Mouse (Mus musculus) embryonic facial prominence, embryonic 14.5 days (tissue): ENCODE measurements around the gene Ubap1l. TPM values are rescaled to one million over a fixed set of nuclear protein-coding genes. Genes with fewer than 3 reads are reported as not detected.
A peak's percentile ranks its signal among the peaks of the same experiment; 100 is the strongest.

Experiments
- ATAC-seq: fragments of 200-750 bp; cut with Nextera tagmentation; 2 replicates; pipeline ENCODE4 v1.8.0; 2017; ENCODE audit warnings: low read depth, moderate number of reproducible peaks, moderate TSS enrichment
- DNase-seq: peaks from one replicate; pipeline ENCODE4 v3.0.0-alpha.2; 2015; ENCODE audit warnings: low spot score
- H3K27ac ChIP-seq: fragments of 300-500 bp; sonication (generic); replicated peaks from 2 replicates; pipeline ENCODE4 v1.5.1; 2014; ENCODE audit warnings: low read depth, mild to moderate bottlenecking, low read length, moderate library complexity
- H3K27me3 ChIP-seq: fragments of 300-500 bp; sonication (generic); replicated peaks from 2 replicates; pipeline ENCODE4 v1.6.1; 2014; ENCODE audit warnings: low read length; ENCODE audit not compliant: control insufficient read depth, insufficient read depth
- H3K36me3 ChIP-seq: fragments of 300-500 bp; sonication (generic); 2 replicates; pipeline ENCODE4 v1.6.1; 2014; ENCODE audit warnings: low read length, mixed read lengths; ENCODE audit not compliant: control insufficient read depth, insufficient read depth
- H3K4me1 ChIP-seq: fragments of 300-500 bp; sonication (generic); 2 replicates; pipeline ENCODE4 v1.6.1; 2014; ENCODE audit warnings: antibody characterized with exemption, low read length; ENCODE audit not compliant: control insufficient read depth, insufficient read depth
- H3K4me2 ChIP-seq: fragments of 300-500 bp; sonication (generic); 2 replicates; pipeline ENCODE4 v1.6.1; 2014; ENCODE audit warnings: low read depth, mild to moderate bottlenecking, low read length, moderate library complexity, mixed read lengths
- H3K4me3 ChIP-seq: fragments of 300-500 bp; sonication (generic); 2 replicates; pipeline ENCODE4 v1.5.1; 2014; ENCODE audit warnings: low read depth, mild to moderate bottlenecking, low read length
- H3K9ac ChIP-seq: fragments of 300-500 bp; sonication (generic); 2 replicates; pipeline ENCODE4 v1.6.1; 2014; ENCODE audit warnings: low read depth, mild to moderate bottlenecking, low read length, moderate library complexity, mixed read lengths
- H3K9me3 ChIP-seq: fragments of 300-500 bp; sonication (generic); 2 replicates; pipeline ENCODE4 v1.6.1; 2016; ENCODE audit warnings: low read length; ENCODE audit not compliant: control insufficient read depth
- WGBS: fragments of 180-500 bp; shearing (Covaris S2); extraction: QIAGEN DNeasy Blood & Tissue Kit; methylation state at CpG from one replicate; pipeline ENCODE4 v1.1.7; 2014; 5-methylcytosine and 5-hydroxymethylcytosine counted together
- polyA plus RNA-seq: library from polyadenylated mRNA; unstranded; fragments of >200 nt; fragmentation: Nextera tagmentation; extraction: Ambion mirVana; gene quantifications from 2 replicates; pipeline ENCODE4 v1.2.1, GENCODE M21; 2014

The Ubap1l gene
- 0.72 TPM in 1 of 2 replicates, not detected in the other for polyA plus RNA-seq

DNA sequence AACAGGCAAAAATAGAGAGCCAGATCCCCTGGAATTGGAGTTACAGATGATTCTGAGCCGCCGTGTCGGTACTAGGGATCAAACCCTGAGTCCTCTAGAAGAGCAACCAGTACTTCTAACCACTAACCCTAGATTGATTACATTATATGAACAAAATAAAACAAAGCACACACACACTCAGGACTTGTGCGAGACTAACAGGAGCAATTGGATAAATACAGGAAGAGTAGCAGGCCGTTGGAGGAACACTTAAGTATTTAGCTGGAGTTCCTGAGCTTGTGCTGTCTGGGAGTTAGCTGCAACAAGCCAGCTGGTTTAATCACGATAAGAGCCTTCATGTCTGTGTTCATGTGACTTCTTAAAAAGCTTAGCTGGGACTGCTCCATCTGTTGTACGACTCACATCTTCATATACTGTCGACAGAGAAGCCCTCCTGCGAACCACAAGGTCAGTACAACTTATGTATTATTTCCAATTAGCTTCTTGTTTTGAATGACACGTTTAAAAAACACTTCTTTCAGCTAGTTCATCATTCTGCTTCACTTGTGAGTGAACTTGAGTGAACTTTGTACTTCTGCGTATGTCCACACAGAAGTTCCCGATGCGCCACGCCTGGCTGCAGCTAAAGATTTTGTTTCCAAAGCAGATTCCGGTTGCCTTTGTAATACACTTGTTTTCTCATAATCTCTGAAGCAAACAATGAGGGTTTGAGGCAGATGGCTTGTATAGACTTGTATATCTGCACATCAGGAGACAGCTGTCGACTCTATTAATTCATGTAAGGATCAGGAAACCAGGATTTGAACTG, at the start of gene Ubap1l:
Gene Ubap1l, plus strand, starts transcription at position 401 of the 808 bp plus-strand sequence.
- Histone ChIP-seq H3K4me3 (no peak within 1 kb of the TSS), H3K4me2 (no peak within 1 kb of the TSS), H3K27me3 (no peaks in the 10 kb centered on the region), H3K36me3 (peaks cover 66% of the 10 kb centered on the region), H3K9me3 (no peaks in the 10 kb centered on the region), H3K27ac (no peak within 1 kb of the TSS), H3K9ac (no peak within 1 kb of the TSS), H3K4me1 (no peaks in the 10 kb centered on the region)
- DNase-seq (no peak), ATAC-seq (no peak)
- 83% methylated on average over 16 of the region's 16 CpGs for WGBS

DNA sequence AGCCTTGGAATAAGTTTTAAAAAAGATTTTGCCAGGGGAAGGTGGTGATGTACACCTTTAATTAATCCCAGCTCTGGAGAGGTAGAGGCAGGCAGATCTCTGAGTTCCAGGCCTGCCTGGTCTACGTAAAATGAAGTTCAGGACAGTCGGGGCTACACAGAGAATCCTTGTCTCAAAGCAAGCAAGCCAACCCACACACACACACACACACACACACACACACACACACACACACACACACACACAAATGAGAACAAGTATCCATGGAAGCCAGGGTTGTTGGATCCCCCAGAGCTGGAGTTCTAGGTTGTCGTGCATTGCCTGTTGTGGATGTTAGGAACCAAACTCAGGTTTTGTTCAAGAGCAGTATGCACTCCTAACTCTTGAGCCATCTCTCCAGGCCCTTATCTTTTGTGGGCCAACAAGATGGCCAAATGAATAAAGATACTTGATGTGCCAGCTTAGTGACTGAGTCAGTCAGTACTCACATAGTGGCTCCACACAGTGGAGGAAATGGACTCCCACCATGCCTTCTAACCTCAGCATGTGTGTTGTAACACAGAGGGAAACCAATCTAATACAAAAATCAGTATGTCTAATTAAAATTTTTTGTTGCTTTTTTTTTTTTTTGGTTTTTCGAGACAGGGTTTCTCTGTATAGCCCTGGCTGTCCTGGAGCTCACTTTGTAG, 48.0 kb upstream of the Ubap1l start:
- no peak overlapping the region for H3K27ac ChIP-seq
- H3K4me1 ChIP-seq = no peaks in the 10 kb centered on the region
- no peak for ATAC-seq
- no peak overlapping the region for H3K4me2 ChIP-seq
- H3K4me3 ChIP-seq = no peak overlapping the region
- DNase-seq = no peak
- 97% methylated on average over 4 of the region's 4 CpGs for WGBS
- no peaks in the 10 kb centered on the region for H3K27me3 ChIP-seq
- H3K36me3 ChIP-seq = peaks cover 70% of the 10 kb centered on the region
- no peak overlapping the region for H3K9ac ChIP-seq
- no peaks in the 10 kb centered on the region for H3K9me3 ChIP-seq

DNA sequence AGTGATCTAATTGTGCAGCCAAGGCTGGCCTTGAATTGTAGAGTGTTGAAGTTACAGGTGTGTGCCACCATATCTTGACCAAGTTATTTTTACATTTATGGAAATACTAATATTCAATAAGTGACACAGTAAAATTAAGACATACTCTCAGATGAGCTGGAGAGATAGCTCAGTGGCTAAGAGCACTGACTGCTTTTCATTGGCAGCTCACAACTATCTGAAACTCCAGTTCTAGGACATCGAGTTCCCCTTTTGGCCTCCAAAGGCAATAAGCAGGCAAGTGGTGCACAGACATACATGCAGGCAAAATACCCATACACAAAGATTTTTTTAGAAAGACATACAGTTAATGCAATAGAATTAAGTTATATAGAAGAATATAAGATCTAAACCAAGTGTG, 47.0 kb upstream of the Ubap1l start:
- Histone ChIP-seq H3K36me3 (peaks cover 68% of the 10 kb centered on the region), H3K9me3 (no peaks in the 10 kb centered on the region), H3K27ac (no peak overlapping the region), H3K4me2 (no peak overlapping the region), H3K4me1 (no peaks in the 10 kb centered on the region), H3K4me3 (no peak overlapping the region), H3K9ac (no peak overlapping the region), H3K27me3 (no peaks in the 10 kb centered on the region)
- no peak for DNase-seq
- no peak for ATAC-seq
- WGBS = 90% methylated on average over 1 of the region's 1 CpGs

DNA sequence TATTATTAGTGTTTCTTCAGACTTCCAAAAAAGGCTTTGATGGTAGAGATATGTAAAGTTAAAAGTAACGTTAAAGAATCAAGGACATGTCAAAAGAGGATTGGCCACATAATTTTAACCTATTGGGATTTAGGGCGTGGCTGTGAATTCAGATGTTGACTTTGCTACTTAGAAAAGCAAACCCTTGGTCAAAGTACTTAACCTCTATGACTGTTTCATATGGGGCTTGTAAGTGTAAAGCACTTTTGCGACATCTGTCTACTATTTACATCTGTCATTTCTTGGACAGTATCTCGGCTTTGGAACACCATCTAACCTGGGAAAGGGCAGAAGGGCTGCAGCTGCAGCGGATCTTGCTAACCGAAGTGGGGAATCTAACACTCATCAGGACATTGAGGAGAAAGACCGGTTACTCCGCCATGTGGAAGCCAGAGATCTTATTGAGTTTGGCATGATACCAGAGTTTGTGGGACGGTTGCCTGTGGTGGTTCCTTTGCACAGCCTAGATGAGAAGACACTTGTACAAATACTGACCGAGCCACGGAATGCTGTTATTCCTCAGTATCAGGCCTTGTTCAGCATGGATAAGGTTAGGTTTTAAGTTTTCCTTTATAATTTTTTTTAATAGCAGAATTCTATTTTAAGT, 38.5 kb upstream of the Ubap1l start:
- ATAC-seq = no peak
- Histone ChIP-seq H3K4me1 (no peaks in the 10 kb centered on the region), H3K27me3 (no peaks in the 10 kb centered on the region), H3K4me3 (no peak overlapping the region), H3K27ac (no peak overlapping the region), H3K4me2 (no peak overlapping the region), H3K9me3 (no peaks in the 10 kb centered on the region), H3K36me3 (peaks cover 84% of the 10 kb centered on the region), H3K9ac (no peak overlapping the region)
- peak; percentile 4 for DNase-seq
- 75% methylated on average over 11 of the region's 11 CpGs for WGBS

DNA sequence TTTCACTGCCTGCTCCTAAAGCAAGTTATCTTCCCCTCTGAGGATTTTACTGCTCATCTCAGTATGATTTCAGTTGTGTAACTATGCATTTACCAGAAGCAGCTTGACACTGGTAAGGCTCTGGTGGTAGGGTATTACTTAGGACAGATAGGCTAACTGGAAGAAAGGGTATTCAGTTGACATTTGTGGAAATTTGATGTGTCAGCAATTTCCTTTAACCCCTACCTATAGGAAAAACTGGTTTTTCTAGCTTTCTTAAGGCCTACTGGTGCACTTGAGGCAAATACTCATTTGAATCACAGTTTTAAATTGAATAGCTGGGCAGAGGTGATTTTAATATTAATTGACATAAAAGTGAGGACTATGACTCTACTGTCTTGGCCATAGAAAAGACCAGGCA, 34.9 kb upstream of the Ubap1l start:
- Histone ChIP-seq H3K9ac (no peak overlapping the region), H3K4me2 (no peak overlapping the region), H3K36me3 (peaks cover 87% of the 10 kb centered on the region), H3K9me3 (no peaks in the 10 kb centered on the region), H3K4me1 (no peaks in the 10 kb centered on the region), H3K27me3 (no peaks in the 10 kb centered on the region), H3K27ac (no peak overlapping the region), H3K4me3 (no peak overlapping the region)
- DNase-seq (no peak), ATAC-seq (no peak)

DNA sequence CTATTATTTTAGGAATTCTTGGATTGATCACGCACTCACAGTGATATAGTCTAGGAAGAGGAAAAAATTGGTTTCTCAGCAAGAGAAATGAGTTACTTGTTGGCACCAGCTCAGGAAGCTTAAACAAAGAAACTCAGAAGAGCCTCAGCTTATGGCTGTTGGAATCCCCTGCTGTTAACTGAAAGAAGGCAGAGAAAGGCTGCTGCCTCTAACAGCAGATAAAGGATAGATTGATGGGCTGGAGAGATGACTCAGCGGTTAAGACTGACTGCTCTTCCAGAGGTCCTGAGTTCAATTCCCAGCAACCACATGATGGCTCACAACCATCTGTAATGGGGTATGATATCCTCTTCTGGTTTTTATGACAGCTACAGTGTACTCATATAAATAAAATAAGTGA, 33.5 kb upstream of the Ubap1l start:
- WGBS = 85% methylated on average over 2 of the region's 2 CpGs
- DNase-seq = no peak
- peaks cover 86% of the 10 kb centered on the region for H3K36me3 ChIP-seq

DNA sequence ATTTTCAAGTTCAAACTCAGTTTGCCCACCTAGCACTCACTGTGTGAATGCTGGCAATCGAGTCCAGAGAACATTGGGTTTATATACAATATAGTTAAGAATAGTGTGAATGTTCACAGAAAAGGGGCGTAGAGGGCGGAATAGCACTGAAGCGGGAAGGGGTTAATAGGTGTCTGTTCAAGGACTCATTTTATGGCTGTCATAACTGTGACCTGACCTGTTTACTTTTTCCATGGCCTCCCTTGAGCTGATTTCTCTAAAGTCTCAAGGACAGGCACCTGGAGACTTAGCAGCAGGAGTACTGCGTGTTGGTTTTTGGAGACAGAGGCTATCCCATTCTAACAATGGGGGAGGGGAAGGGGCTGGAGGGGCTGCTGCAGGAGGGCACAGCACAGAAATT, 26.9 kb upstream of the Ubap1l start:
- Histone ChIP-seq H3K4me1 (no peaks in the 10 kb centered on the region), H3K4me2 (no peak overlapping the region), H3K9me3 (no peaks in the 10 kb centered on the region), H3K27me3 (no peaks in the 10 kb centered on the region), H3K36me3 (peaks cover 30% of the 10 kb centered on the region), H3K27ac (no peak overlapping the region), H3K9ac (no peak overlapping the region), H3K4me3 (no peak overlapping the region)
- WGBS = 91% methylated on average over 5 of the region's 5 CpGs
- ATAC-seq (no peak), DNase-seq (no peak)

More for the DNA sequence above, 33.5 kb upstream of the Ubap1l start:
- no peak overlapping the region for H3K4me2 ChIP-seq
- no peak overlapping the region for H3K27ac ChIP-seq
- H3K4me3 ChIP-seq = no peak overlapping the region
- no peaks in the 10 kb centered on the region for H3K9me3 ChIP-seq
- no peaks in the 10 kb centered on the region for H3K27me3 ChIP-seq
- H3K9ac ChIP-seq = no peak overlapping the region
- no peak for ATAC-seq
- H3K4me1 ChIP-seq = no peaks in the 10 kb centered on the region

DNA sequence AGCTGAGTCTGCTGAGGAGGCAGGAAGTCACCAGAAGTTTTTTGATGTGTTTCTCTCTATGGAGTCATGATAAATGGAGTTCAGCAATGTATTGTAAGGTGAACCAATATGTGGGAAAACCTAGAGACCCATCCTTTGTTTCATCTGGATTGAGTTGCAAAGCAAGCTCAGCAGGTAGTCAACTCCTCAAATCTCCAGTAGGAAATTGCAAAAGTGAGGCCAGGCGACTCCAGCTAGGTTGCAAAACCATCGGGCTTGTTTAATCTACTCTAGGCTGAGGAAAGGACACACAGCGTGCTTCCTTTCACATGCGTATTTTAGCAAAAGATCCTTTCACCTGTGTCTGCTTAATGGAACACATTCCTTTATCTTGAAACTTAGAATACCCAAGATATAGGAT, 21.7 kb upstream of the Ubap1l start:
- H3K27ac ChIP-seq = no peak overlapping the region
- DNase-seq (no peak), ATAC-seq (no peak)
- H3K4me2 ChIP-seq = no peak overlapping the region
- H3K9me3 ChIP-seq = no peaks in the 10 kb centered on the region
- no peak overlapping the region for H3K4me3 ChIP-seq
- H3K9ac ChIP-seq = no peak overlapping the region
- WGBS = 83% methylated on average over 4 of the region's 4 CpGs
- H3K4me1 ChIP-seq = no peaks in the 10 kb centered on the region
- no peaks in the 10 kb centered on the region for H3K27me3 ChIP-seq
- H3K36me3 ChIP-seq = no peaks in the 10 kb centered on the region
